Mouse (Mus musculus): ENCODE data around the gene Dnajc3. TPM values are rescaled to one million over a fixed set of nuclear protein-coding genes. Genes with fewer than 3 reads are reported as not detected.
"Not testable (repeated sequence)": the region's sequence is repeated elsewhere in the genome, so short reads cannot be mapped to it uniquely, and the experiment has no call there.

Dnajc3 gene
- polyA plus RNA-seq, 1 experiment from 2014 or later = 53.7 TPM

DNA sequence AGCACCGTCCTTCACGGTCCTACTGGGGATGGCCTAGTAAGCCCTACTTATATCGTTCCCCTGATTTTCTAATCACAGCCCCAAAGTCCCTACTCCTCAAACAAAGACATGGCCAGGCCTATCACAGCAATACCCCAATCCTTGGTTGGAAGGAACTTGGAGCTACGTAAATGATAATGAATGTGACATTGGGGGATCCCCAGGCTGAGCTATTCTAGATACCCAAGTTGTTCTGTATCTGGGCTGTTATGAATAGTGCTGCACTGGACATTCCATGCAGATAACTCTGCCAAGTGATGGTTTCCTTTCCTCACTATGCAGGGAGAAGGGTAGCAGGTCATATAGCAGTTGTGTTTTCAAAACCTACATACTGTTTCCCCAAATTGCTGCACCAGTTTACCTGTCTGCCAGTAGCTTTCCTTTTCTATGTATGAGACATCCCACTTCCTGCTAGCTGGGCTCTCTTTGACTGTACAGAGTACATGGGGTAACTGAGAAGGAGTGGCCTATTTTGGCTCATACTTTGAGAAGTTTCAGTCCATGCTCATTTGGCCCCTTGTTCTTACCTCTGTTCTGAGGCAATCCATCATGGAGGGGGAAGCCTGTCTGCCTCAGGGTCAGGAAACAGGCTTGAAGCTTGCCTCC is 27.7 kb downstream of the Dnajc3 start:
- H3K9ac ChIP-seq (ENCODE audit: low read depth, low read length) = no peak overlapping the region
- DNase-seq (ENCODE audit: low spot score) (no peak), ATAC-seq (replicated peaks; ENCODE audit: low FRiP score) (no peak)
- H3K9me3 ChIP-seq (ENCODE audit: control insufficient read depth, low read length) = no peaks in the 10 kb centered on the region
- no peaks in the 10 kb centered on the region for H3K27me3 ChIP-seq (replicated peaks; ENCODE audit: control insufficient read depth, insufficient read depth, low read length)
- no peak overlapping the region for H3K27ac ChIP-seq (ENCODE audit: low read depth, low read length)
- 91% methylated on average over 4 of the region's 4 CpGs for whole genome bisulfite sequencing
- no peak overlapping the region for H3K4me2 ChIP-seq
- H3K4me1 ChIP-seq (replicated peaks; ENCODE audit: control insufficient read depth, insufficient read depth, low read length) = no peaks in the 10 kb centered on the region
- H3K4me3 ChIP-seq (ENCODE audit: low read depth, low read length) = no peak overlapping the region
- H3K36me3 ChIP-seq (ENCODE audit: control insufficient read depth, insufficient read depth, low read length) = peaks cover 7% of the 10 kb centered on the region; the same call in 1 of the 2 replicates

DNA sequence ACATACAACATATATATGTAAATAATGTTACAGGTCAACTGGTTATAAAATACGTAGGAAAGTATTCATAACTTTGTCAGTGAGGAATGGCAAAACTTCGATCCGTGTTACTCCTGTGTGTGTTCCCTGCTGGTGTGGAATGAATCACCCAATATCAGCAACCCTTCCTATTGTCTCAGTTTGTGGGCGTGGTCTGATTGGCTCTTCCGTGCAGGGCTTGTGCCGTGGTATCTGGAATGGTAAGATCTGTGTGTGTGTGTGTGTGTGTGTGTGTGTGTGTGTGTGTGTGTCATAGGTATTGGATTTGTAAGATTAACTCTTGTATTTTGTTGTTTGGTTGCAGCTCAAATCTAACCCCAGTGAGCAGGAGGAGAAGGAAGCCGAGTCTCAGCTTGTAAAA is 29.9 kb downstream of the Dnajc3 start:
- Histone ChIP-seq H3K9me3 (ENCODE audit: control insufficient read depth, low read length) (no peaks in the 10 kb centered on the region), H3K27ac (ENCODE audit: low read depth, low read length) (no peak overlapping the region), H3K4me1 (replicated peaks; ENCODE audit: control insufficient read depth, insufficient read depth, low read length) (no peaks in the 10 kb centered on the region), H3K36me3 (ENCODE audit: control insufficient read depth, insufficient read depth, low read length) (peaks cover 10% of the 10 kb centered on the region; the same call in 1 of the 2 replicates), H3K4me3 (ENCODE audit: low read depth, low read length) (no peak overlapping the region), H3K27me3 (replicated peaks; ENCODE audit: control insufficient read depth, insufficient read depth, low read length) (no peaks in the 10 kb centered on the region), H3K4me2 (no peak overlapping the region), H3K9ac (ENCODE audit: low read depth, low read length) (no peak overlapping the region)
- ATAC-seq (replicated peaks; ENCODE audit: low FRiP score) (no peak), DNase-seq (ENCODE audit: low spot score) (no peak)
- 79% methylated on average over 7 of the region's 7 CpGs for WGBS

DNA sequence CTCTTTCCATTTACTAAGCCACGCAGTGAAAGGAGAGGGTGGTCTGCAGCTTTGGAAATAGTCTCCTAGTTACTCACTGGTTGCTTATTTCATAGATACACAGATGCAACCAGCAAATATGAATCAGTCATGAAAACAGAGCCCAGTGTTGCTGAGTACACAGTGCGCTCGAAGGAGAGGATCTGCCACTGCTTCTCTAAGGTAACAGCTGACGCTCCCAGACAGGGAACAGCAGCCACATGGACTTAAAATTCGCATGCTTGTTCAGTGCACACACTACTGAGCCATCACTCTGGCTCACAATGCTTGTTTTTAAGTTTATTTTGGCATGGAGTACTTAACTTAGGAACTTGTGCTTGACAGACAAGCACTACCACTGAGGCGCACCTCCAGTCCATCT is 34.5 kb downstream of the Dnajc3 start:
- Histone ChIP-seq H3K4me1 (replicated peaks; ENCODE audit: control insufficient read depth, insufficient read depth, low read length) (no peaks in the 10 kb centered on the region), H3K36me3 (ENCODE audit: control insufficient read depth, insufficient read depth, low read length) (peaks cover 20% of the 10 kb centered on the region; the same call in 1 of the 2 replicates), H3K27me3 (replicated peaks; ENCODE audit: control insufficient read depth, insufficient read depth, low read length) (no peaks in the 10 kb centered on the region), H3K9ac (ENCODE audit: low read depth, low read length) (no peak overlapping the region), H3K9me3 (ENCODE audit: control insufficient read depth, low read length) (no peaks in the 10 kb centered on the region), H3K27ac (ENCODE audit: low read depth, low read length) (no peak overlapping the region), H3K4me2 (no peak overlapping the region), H3K4me3 (ENCODE audit: low read depth, low read length) (no peak overlapping the region)
- 95% methylated on average over 6 of the region's 6 CpGs for WGBS
- DNase-seq (ENCODE audit: low spot score) = no peak
- no peak for ATAC-seq (replicated peaks; ENCODE audit: low FRiP score)

DNA sequence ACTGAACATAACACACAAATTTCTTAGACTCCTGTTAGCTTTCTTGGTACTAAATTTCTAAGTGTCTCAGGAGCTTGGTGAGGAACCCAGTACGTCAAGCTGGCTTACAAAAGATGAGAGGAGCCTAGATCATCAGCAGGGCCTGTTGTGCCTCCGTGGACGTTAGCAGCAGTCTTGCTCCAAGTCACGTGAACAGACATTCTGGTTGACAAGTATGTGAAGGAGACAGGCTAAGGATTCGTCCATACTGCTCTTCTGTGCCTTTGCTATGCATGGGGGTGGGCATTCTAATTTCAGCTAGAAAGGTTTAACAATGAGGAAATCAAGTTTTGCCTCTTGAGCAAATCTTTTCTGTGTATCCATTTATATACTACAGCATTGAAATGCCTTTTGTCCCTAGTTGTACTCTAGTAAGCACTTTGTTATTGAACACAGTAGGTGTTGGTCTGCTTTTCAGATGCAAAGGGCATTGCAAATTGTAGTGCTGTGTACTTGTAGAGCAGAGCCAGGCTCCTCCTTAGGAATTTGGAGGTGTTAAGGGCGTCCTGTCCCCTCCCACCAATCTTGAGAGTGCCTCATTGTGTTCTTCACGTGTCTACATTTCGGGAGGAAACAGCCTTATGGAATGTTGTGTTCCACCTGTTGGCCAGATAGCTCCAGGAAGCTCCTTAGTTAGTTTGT is 39.5 kb downstream of the Dnajc3 start:
- Histone ChIP-seq H3K9me3 (ENCODE audit: control insufficient read depth, low read length) (no peaks in the 10 kb centered on the region), H3K9ac (ENCODE audit: low read depth, low read length) (no peak overlapping the region), H3K4me1 (replicated peaks; ENCODE audit: control insufficient read depth, insufficient read depth, low read length) (0 out of 2 replicates have a peak, but pooled peaks cover 4% of the 10 kb centered on the region), H3K4me2 (no peak overlapping the region), H3K4me3 (ENCODE audit: low read depth, low read length) (no peak overlapping the region), H3K36me3 (ENCODE audit: control insufficient read depth, insufficient read depth, low read length) (peaks cover 20% of the 10 kb centered on the region), H3K27ac (ENCODE audit: low read depth, low read length) (no peak overlapping the region), H3K27me3 (replicated peaks; ENCODE audit: control insufficient read depth, insufficient read depth, low read length) (no peaks in the 10 kb centered on the region)
- DNase-seq (ENCODE audit: low spot score) (no peak), ATAC-seq (replicated peaks; ENCODE audit: low FRiP score) (no peak)
- 77% methylated on average over 8 of the region's 8 CpGs for WGBS

DNA sequence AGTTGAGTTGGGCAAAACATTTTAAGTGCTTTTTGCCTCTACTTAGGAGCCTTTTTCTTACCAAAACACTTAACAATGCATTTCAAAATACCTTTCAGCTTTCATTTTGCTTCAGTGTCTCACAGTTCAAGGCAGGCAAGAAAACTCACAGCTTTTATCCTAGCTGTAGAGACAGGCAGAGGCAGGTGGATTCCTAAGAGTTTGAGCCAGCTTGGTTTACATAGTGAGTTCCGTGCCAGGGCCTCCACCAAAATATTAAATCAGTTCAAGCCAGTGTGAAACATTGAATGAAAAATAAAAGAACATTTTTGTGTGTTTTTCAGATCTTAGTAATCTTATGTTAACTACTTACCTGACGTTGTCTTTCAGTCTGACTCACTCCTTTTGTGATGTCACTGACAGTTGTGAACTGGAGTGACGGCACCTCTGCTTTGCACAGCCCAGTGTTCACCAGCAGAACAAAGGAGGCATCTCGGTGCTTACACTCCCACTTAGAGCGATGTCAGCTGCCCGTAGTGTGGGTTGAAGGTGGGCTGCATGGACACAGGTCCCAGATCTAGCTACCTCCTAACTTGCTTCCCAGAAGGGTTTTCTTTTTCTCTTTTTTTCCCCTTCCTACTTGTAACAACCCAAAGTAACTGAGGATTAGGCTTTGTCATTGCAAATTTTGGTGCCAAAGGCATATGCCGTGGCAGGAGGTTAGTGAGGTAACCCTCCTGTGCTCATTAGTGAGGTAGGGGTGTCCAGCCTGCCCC is 42.0 kb downstream of the Dnajc3 start:
- no peak for ATAC-seq (replicated peaks; ENCODE audit: low FRiP score)
- H3K9me3 ChIP-seq (ENCODE audit: control insufficient read depth, low read length) = no peaks in the 10 kb centered on the region
- H3K27me3 ChIP-seq (replicated peaks; ENCODE audit: control insufficient read depth, insufficient read depth, low read length) = no peaks in the 10 kb centered on the region
- no peak overlapping the region for H3K4me2 ChIP-seq
- H3K4me3 ChIP-seq (ENCODE audit: low read depth, low read length) = no peak overlapping the region
- WGBS = 89% methylated on average over 7 of the region's 7 CpGs
- H3K27ac ChIP-seq (ENCODE audit: low read depth, low read length) = no peak overlapping the region
- no peak overlapping the region for H3K9ac ChIP-seq (ENCODE audit: low read depth, low read length)
- peaks cover 17% of the 10 kb centered on the region for H3K36me3 ChIP-seq (ENCODE audit: control insufficient read depth, insufficient read depth, low read length)
- H3K4me1 ChIP-seq (replicated peaks; ENCODE audit: control insufficient read depth, insufficient read depth, low read length) = 0 out of 2 replicates have a peak, but pooled peaks cover 4% of the 10 kb centered on the region
- no peak for DNase-seq (ENCODE audit: low spot score)

DNA sequence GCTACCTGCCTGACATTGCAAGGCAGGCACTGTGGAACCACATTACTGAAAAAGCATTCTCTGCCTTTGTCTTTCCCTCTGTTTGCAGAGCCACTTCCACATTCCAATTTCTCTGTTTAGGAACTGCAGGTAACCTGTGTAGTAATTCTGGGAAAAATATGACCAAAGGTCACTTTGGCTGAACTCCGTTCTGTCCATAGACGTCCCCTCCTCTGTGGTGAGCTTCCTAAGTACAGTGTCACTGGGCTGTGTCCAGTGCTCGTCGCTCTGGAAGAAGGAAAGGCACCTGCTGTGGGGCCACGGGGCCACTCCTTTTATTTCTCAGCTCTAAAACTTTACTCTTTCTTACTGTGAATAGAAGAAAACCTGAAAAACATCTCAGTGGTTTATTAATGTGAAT is 42.6 kb downstream of the Dnajc3 start:
- H3K4me1 ChIP-seq (replicated peaks; ENCODE audit: control insufficient read depth, insufficient read depth, low read length) = 0 out of 2 replicates have a peak, but pooled peaks cover 4% of the 10 kb centered on the region
- no peak for DNase-seq (ENCODE audit: low spot score)
- WGBS = 80% methylated on average over 5 of the region's 5 CpGs
- ATAC-seq (replicated peaks; ENCODE audit: low FRiP score) = no peak
- no peaks in the 10 kb centered on the region for H3K9me3 ChIP-seq (ENCODE audit: control insufficient read depth, low read length)
- peaks cover 17% of the 10 kb centered on the region for H3K36me3 ChIP-seq (ENCODE audit: control insufficient read depth, insufficient read depth, low read length)
- H3K27me3 ChIP-seq (replicated peaks; ENCODE audit: control insufficient read depth, insufficient read depth, low read length) = no peaks in the 10 kb centered on the region
- H3K9ac ChIP-seq (ENCODE audit: low read depth, low read length) = no peak overlapping the region
- no peak overlapping the region for H3K4me3 ChIP-seq (ENCODE audit: low read depth, low read length)
- no peak overlapping the region for H3K27ac ChIP-seq (ENCODE audit: low read depth, low read length)
- H3K4me2 ChIP-seq = no peak overlapping the region

DNA sequence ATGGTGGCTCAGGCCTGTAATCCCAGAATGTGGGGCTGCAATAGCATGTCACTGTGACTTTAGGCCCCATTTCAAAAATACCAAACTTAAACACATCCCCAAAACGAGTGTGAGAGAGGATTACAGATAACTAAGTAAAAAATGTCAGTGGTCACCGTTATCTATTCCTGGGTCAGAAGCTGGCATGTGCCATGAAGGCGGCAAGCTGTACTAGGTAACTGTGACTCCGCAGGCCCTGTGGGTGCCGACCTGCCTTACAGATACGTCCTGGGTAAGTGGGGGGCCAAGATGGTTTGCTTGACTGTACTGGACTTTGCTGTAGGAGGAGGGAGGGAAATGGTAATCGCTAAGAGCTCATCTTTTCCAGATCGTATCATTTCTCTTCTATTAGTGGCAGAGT is 43.1 kb downstream of the Dnajc3 start:
- 72% methylated on average over 8 of the region's 8 CpGs for WGBS
- no peak overlapping the region for H3K9ac ChIP-seq (ENCODE audit: low read depth, low read length)
- no peak overlapping the region for H3K27ac ChIP-seq (ENCODE audit: low read depth, low read length)
- H3K4me2 ChIP-seq = no peak overlapping the region
- DNase-seq (ENCODE audit: low spot score) = no peak
- 0 out of 2 replicates have a peak, but pooled peaks cover 4% of the 10 kb centered on the region for H3K4me1 ChIP-seq (replicated peaks; ENCODE audit: control insufficient read depth, insufficient read depth, low read length)
- H3K4me3 ChIP-seq (ENCODE audit: low read depth, low read length) = no peak overlapping the region
- peaks cover 17% of the 10 kb centered on the region for H3K36me3 ChIP-seq (ENCODE audit: control insufficient read depth, insufficient read depth, low read length)
- no peaks in the 10 kb centered on the region for H3K9me3 ChIP-seq (ENCODE audit: control insufficient read depth, low read length)
- H3K27me3 ChIP-seq (replicated peaks; ENCODE audit: control insufficient read depth, insufficient read depth, low read length) = no peaks in the 10 kb centered on the region
- ATAC-seq (replicated peaks; ENCODE audit: low FRiP score) = no peak

DNA sequence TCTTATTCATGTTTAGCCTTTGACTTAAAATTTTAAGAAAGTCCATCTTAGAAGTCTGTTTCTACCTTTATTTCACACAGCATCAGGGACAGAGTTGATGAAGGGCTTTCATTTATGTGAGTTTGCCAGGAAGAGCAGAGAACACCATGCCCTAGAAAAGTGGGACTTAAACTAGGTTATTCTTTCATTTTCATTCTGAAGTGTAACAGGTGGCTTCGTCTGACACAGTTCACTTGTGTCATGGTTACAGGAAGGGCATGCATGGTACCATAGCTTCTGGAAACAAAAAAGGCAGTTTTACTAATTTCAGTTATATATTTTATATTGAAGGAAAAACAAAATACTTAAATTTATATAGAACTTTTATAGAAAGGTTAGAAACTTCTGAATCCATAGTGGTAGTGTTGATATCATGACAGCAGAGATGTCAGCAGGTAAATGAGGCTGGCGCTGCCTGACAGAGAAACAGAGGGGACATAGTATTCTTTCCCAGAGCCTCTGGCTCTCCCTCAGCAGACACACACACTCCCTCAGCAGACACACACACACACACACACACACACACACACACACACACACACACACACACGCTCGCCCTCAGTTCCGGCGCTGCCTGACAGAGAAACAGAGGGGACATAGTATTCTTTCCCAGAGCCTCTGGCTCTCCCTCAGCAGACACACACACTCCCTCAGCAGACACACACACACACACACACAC is 44.1 kb downstream of the Dnajc3 start:
- DNase-seq (ENCODE audit: low spot score); H3K4me3 ChIP-seq (ENCODE audit: low read depth, low read length); H3K27me3 ChIP-seq (replicated peaks; ENCODE audit: control insufficient read depth, insufficient read depth, low read length); ATAC-seq (replicated peaks; ENCODE audit: low FRiP score); H3K4me2 ChIP-seq; H3K4me1 ChIP-seq (replicated peaks; ENCODE audit: control insufficient read depth, insufficient read depth, low read length); H3K9ac ChIP-seq (ENCODE audit: low read depth, low read length); H3K27ac ChIP-seq (ENCODE audit: low read depth, low read length); H3K9me3 ChIP-seq (ENCODE audit: control insufficient read depth, low read length): not testable (repeated sequence)
- WGBS = 89% methylated on average over 6 of the region's 6 CpGs
- peaks cover 13% of the 10 kb centered on the region for H3K36me3 ChIP-seq (ENCODE audit: control insufficient read depth, insufficient read depth, low read length)

Measured in liver, embryonic 11.5 days (tissue).